Mouse (Mus musculus): ENCODE measurements around the gene Nudt7. TPM values are rescaled to one million over a fixed set of nuclear protein-coding genes. Genes with fewer than 3 reads are reported as not detected.

Nudt7 gene
- polyA plus RNA-seq (2014; fragmentation: Illumina TruSeq; extraction: RNeasy Lipid Tissue Mini Kit (QIAGEN cat#74804); ENCODE audit: low read depth, low replicate concordance) = 3.0 TPM

DNA sequence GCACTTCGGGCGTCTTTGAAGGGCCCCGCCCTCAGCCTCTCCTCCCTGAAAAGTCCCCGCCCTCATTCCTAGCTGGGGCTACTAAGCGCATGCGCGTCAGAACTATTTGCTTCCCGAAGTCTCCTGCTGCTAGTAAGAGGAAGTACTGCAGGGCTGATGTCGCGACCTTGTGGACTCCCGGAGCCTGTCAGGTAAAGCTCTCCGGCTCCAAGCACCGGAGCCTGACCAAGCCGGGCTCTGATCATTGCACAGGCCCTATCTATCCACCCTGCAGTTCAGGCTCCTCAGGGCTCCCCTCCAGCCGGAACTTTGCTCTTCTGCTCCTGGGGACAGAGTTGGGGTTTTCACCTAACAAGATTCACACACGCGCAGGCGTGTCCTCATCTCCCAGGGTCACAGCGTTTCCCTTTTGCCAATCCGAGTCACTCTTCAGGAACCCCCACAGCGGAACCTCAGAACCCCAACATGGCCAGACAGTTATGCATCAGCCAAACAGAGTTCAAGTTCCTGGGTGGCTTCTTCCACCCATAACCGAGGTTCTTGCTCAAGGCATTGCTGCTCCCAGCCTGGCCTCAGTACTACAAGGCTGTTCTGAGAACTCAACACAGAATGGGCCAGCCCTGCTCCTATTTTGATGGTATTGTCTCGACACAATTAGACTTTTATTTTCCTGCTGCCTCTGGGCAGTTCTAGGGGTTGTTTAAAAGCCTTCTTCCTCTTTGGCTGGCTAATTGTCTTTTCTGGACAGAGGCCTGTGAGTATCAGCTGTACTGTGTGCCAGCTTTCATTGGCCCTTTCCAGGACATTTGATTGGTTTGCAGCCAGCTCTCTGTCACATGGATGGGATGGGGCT is at the start of gene Nudt7:
Gene Nudt7, plus strand, starts transcription at position 48 of the 853 bp plus-strand sequence.

Other genes starting within 250 kb of the Nudt7 start
- 0.34 TPM for gene Vat1l, start 72.1 kb downstream of the Nudt7 start, polyA plus RNA-seq (2014; fragmentation: Illumina TruSeq; extraction: RNeasy Lipid Tissue Mini Kit (QIAGEN cat#74804); ENCODE audit: low read depth, low replicate concordance)